Mouse (Mus musculus) forebrain, embryonic 16.5 days (tissue): ENCODE results near the gene Gm35315. TPM values are rescaled to one million over a fixed set of nuclear protein-coding genes. Genes with fewer than 3 reads are reported as not detected.
"Not testable (repeated sequence)": the region's sequence is repeated elsewhere in the genome, so short reads cannot be mapped to it uniquely, and the experiment has no call there.

ENCODE experiments used
- ATAC-seq: fragments of 200-750 bp; cut with Nextera tagmentation; 2 replicates; pipeline ENCODE4 v1.8.0; 2017; ENCODE audit warnings: mild to moderate bottlenecking, moderate library complexity
- H3K27ac ChIP-seq: fragments of 300-500 bp; sonication (generic); 2 replicates; pipeline ENCODE4 v1.5.1; 2014; ENCODE audit warnings: low read length, control low read depth
- H3K27me3 ChIP-seq: fragments of 300-500 bp; sonication (generic); replicated peaks from 2 replicates; pipeline ENCODE4 v1.6.1; 2014; ENCODE audit warnings: low read length; ENCODE audit not compliant: control insufficient read depth, insufficient read depth
- H3K36me3 ChIP-seq: fragments of 300-500 bp; sonication (generic); 2 replicates; pipeline ENCODE4 v1.6.1; 2014; ENCODE audit not compliant: control insufficient read depth, insufficient read depth
- H3K4me1 ChIP-seq: fragments of 300-500 bp; sonication (generic); replicated peaks from 2 replicates; pipeline ENCODE4 v1.6.1; 2014; ENCODE audit warnings: low read length; ENCODE audit not compliant: control insufficient read depth, insufficient read depth
- H3K4me2 ChIP-seq: fragments of 300-500 bp; sonication (generic); 2 replicates; pipeline ENCODE4 v1.6.1; 2014; ENCODE audit warnings: mild to moderate bottlenecking, low read length, control low read depth
- H3K4me3 ChIP-seq: fragments of 300-500 bp; sonication (generic); replicated peaks from 2 replicates; pipeline ENCODE4 v1.5.1; 2014; ENCODE audit warnings: mild to moderate bottlenecking, low read length, control low read depth
- H3K9ac ChIP-seq: fragments of 300-500 bp; sonication (generic); replicated peaks from 2 replicates; pipeline ENCODE4 v1.6.1; 2014; ENCODE audit warnings: low read depth, low read length, control low read depth
- H3K9me3 ChIP-seq: fragments of 300-500 bp; sonication (generic); 2 replicates; pipeline ENCODE4 v1.6.1; 2016; ENCODE audit warnings: low read length; ENCODE audit not compliant: control insufficient read depth
- WGBS: fragments of 180-500 bp; shearing (Covaris S2); extraction: QIAGEN DNeasy Blood & Tissue Kit; methylation state at CpG from one replicate; pipeline ENCODE4 v1.1.7; 2014; 5-methylcytosine and 5-hydroxymethylcytosine counted together
- polyA plus RNA-seq: library from polyadenylated mRNA; unstranded; fragments of >200 nt; fragmentation: Nextera tagmentation; extraction: Ambion mirVana; gene quantifications from 2 replicates; pipeline ENCODE4 v1.2.1, GENCODE M21; 2015

The Gm35315 gene
- 1.0 and 1.7 TPM in 2 replicates for polyA plus RNA-seq

- peaks cover 7% of the 10 kb centered on the region for H3K4me1 ChIP-seq
- peak within 1 kb of the TSS; percentile 58 for H3K4me2 ChIP-seq
- H3K27ac ChIP-seq = no peak within 1 kb of the TSS
- H3K9ac ChIP-seq = peak within 1 kb of the TSS; percentile 57
- ATAC-seq = peak; percentile 98
- H3K4me3 ChIP-seq = peak within 1 kb of the TSS; percentile 52
- H3K9me3 ChIP-seq = no peaks in the 10 kb centered on the region
- H3K36me3 ChIP-seq = no peaks in the 10 kb centered on the region
- H3K27me3 ChIP-seq = no peaks in the 10 kb centered on the region
- WGBS = under 1% methylated on average over 24 of the region's 25 CpGs
Measured at GRCm38 (mm10) chr5:110094030-110094846, at the start of gene Gm35315. TSS of gene Gm35315 (minus strand) at chr5:110094420.

GRCm38 (mm10) chr5:110143007-110143406 lies 48.8 kb upstream of the Gm35315 start:
- Histone ChIP-seq H3K4me3 (no peak overlapping the region), H3K9me3 (no peaks in the 10 kb centered on the region), H3K27ac (no peak overlapping the region), H3K9ac (no peak overlapping the region), H3K4me1 (no peaks in the 10 kb centered on the region), H3K36me3 (peaks cover 31% of the 10 kb centered on the region), H3K4me2 (no peak overlapping the region), H3K27me3 (no peaks in the 10 kb centered on the region)
- ATAC-seq = no peak
- WGBS = 96% methylated on average over 5 of the region's 5 CpGs

- H3K27ac ChIP-seq = no peak overlapping the region
- H3K4me1 ChIP-seq = no peaks in the 10 kb centered on the region; the same call in 1 of the 2 replicates
- ATAC-seq = no peak
- H3K36me3 ChIP-seq = peaks cover 29% of the 10 kb centered on the region
- 88% methylated on average over 2 of the region's 2 CpGs for WGBS
- H3K4me2 ChIP-seq = no peak overlapping the region
- H3K4me3 ChIP-seq = no peak overlapping the region
- no peak overlapping the region for H3K9ac ChIP-seq
- no peaks in the 10 kb centered on the region for H3K9me3 ChIP-seq
- H3K27me3 ChIP-seq = no peaks in the 10 kb centered on the region
Measured at GRCm38 (mm10) chr5:110142309-110142708, 48.1 kb upstream of the Gm35315 start.

- no peak for ATAC-seq
- Histone ChIP-seq H3K9me3 (no peaks in the 10 kb centered on the region), H3K4me2 (no peak overlapping the region), H3K27me3 (no peaks in the 10 kb centered on the region), H3K9ac (no peak overlapping the region), H3K36me3 (peaks cover 15% of the 10 kb centered on the region; the same call in 1 of the 2 replicates), H3K4me1 (peaks cover 4% of the 10 kb centered on the region), H3K4me3 (no peak overlapping the region), H3K27ac (no peak overlapping the region)
- 94% methylated on average over 7 of the region's 7 CpGs for WGBS
Measured at GRCm38 (mm10) chr5:110140424-110140823, 46.2 kb upstream of the Gm35315 start.

GRCm38 (mm10) chr5:110139325-110139724 lies 45.1 kb upstream of the Gm35315 start:
- H3K27me3 ChIP-seq = no peaks in the 10 kb centered on the region
- H3K9me3 ChIP-seq = no peaks in the 10 kb centered on the region
- no peak overlapping the region for H3K4me3 ChIP-seq
- WGBS = 93% methylated on average over 3 of the region's 3 CpGs
- no peak overlapping the region for H3K4me2 ChIP-seq
- no peak overlapping the region for H3K9ac ChIP-seq
- peaks cover 6% of the 10 kb centered on the region for H3K4me1 ChIP-seq
- H3K36me3 ChIP-seq = peaks cover 6% of the 10 kb centered on the region; the same call in 1 of the 2 replicates
- no peak for ATAC-seq
- no peak overlapping the region for H3K27ac ChIP-seq

GRCm38 (mm10) chr5:110137816-110138215 lies 43.6 kb upstream of the Gm35315 start:
- no peaks in the 10 kb centered on the region for H3K27me3 ChIP-seq
- H3K4me3 ChIP-seq = no peak overlapping the region
- H3K9me3 ChIP-seq = no peaks in the 10 kb centered on the region
- peaks cover 6% of the 10 kb centered on the region for H3K4me1 ChIP-seq
- WGBS = 98% methylated on average over 3 of the region's 3 CpGs
- H3K27ac ChIP-seq = no peak overlapping the region
- no peak for ATAC-seq
- no peak overlapping the region for H3K4me2 ChIP-seq
- no peaks in the 10 kb centered on the region for H3K36me3 ChIP-seq
- H3K9ac ChIP-seq = no peak overlapping the region

- peak; percentile 26; the same call in 1 of the 2 replicates for ATAC-seq
- WGBS = 5% methylated on average over 18 of the region's 18 CpGs
- peaks cover 6% of the 10 kb centered on the region for H3K4me1 ChIP-seq
Measured at GRCm38 (mm10) chr5:110136087-110136464, 41.9 kb upstream of the Gm35315 start.

GRCm38 (mm10) chr5:110135293-110136086 lies 41.3 kb upstream of the Gm35315 start, which contains the start of gene Chfr:
TSS of gene Chfr (plus strand) at chr5:110135842.
- peak; percentile 99 for ATAC-seq
- Histone ChIP-seq H3K36me3 (peaks cover 3% of the 10 kb centered on the region), H3K4me1 (peaks cover 6% of the 10 kb centered on the region), H3K9me3 (no peaks in the 10 kb centered on the region), H3K9ac (peak within 1 kb of the TSS; percentile 88), H3K4me3 (peak within 1 kb of the TSS; percentile 99), H3K4me2 (peak within 1 kb of the TSS; percentile 86), H3K27ac (peak within 1 kb of the TSS; percentile 83), H3K27me3 (no peaks in the 10 kb centered on the region)
- WGBS = 3% methylated on average over 46 of the region's 46 CpGs

More at GRCm38 (mm10) chr5:110136087-110136464, 41.9 kb upstream of the Gm35315 start:
- Histone ChIP-seq H3K27ac (peak overlapping the region; percentile 83), H3K4me3 (peak overlapping the region; percentile 99), H3K36me3 (no peaks in the 10 kb centered on the region), H3K27me3 (no peaks in the 10 kb centered on the region), H3K4me2 (peak overlapping the region; percentile 86), H3K9ac (peak overlapping the region; percentile 88), H3K9me3 (no peaks in the 10 kb centered on the region)

GRCm38 (mm10) chr5:110122380-110122779 lies 28.2 kb upstream of the Gm35315 start:
- H3K4me2 ChIP-seq, H3K4me1 ChIP-seq, H3K4me3 ChIP-seq, H3K9ac ChIP-seq, ATAC-seq, H3K27ac ChIP-seq, H3K9me3 ChIP-seq, H3K27me3 ChIP-seq: not testable (repeated sequence)
- WGBS = 88% methylated on average over 3 of the region's 3 CpGs
- H3K36me3 ChIP-seq = peaks cover 37% of the 10 kb centered on the region
